Mouse (Mus musculus) layer of hippocampus, postnatal 36 days (tissue): ENCODE data around the gene Actl9. TPM values are rescaled to one million over a fixed set of nuclear protein-coding genes. Genes with fewer than 3 reads are reported as not detected.

Experiments
- DNase-seq, 2 experiments: peaks; one replicate each; pipeline ENCODE4 v3.0.0; 2022
- total RNA-seq, 2 experiments: library from RNA; stranded (reverse); gene quantifications; 2 replicates each; pipeline ENCODE4 v1.2.3; 2021

Gene Actl9
- total RNA-seq = not detected

DNA sequence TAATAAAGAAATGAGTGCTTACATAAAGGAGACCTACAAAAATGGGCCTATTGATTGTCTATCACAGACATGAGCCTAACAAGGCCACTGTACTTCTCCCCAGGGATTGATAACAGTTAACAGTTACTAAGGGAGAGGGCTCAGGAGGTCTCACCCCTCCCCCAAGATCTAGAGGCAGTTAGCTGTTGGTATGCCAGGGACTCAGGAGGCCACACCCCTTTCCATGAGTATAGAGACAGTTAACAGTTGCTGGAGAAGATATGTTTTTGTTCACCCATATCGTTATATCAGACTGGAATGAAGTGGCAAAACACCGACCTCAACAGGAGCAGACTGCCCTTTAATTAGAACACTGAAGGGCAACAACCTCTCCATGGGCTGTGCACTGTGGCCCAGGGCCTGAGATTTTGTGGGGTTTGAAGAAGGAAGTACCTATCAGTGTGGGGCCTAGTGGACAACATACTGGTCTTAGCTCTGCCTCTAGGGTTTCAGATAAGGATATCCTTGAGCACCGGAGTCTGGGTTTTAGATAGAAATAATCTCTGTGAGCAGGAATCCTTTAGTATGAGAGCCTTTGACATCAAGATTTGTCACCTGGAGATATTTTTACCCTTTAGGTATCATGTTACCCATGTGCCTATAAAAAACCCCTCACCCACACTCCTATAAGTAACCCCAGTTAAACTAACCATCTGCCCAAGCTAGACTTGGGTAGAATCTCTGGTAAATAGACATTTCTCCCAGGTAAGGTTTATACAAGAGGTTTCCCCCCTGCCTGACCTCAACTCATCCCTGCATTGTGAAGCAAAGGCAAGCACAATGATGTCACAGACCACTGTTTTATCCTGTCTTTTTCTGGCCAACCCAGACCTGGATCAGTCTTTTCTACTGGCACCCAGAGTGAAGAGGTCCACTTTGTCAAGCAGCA, at the start of gene Actl9:
TSS of gene Actl9 (plus strand) at position 878 of the 928 bp plus-strand sequence.
- DNase-seq = no peak

DNA sequence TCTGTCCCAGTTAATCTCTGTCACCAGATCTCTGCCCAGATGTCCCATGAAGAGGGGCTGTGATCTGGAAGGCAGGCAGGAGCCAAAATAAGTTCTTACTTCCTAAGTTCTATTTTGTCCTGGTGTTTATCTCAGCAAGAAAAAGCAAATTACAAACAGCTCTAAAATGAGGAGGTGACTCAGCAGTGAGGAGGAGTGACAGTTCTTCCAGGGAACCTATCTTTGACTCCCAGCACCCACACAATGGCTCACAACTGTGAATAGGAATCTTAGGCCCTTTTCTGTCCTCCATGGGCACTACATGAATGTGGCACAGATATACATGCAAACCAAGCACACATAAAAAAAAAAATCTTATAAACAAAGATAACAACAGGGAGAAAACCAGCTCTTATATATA, 47.0 kb upstream of the Actl9 start:
- no peak for DNase-seq

DNA sequence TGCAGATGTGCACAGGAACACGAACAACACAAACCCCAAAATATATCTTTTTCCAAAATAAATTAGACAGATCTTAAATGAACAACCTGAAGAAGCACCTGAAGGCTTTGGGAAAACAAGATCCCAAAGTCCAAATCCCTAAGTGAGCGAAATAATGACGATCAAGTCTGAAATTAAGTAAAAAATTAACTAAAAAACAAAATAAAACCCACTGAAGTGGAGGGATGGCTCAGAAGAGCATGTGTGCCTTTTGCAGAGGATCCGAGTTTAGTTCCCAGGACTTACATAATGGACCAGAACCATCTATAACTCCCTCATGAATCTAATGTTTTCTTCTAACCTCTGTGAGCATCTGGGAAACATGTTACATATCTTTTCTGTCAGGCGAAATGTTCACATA, 40.4 kb upstream of the Actl9 start:
- DNase-seq = no peak

DNA sequence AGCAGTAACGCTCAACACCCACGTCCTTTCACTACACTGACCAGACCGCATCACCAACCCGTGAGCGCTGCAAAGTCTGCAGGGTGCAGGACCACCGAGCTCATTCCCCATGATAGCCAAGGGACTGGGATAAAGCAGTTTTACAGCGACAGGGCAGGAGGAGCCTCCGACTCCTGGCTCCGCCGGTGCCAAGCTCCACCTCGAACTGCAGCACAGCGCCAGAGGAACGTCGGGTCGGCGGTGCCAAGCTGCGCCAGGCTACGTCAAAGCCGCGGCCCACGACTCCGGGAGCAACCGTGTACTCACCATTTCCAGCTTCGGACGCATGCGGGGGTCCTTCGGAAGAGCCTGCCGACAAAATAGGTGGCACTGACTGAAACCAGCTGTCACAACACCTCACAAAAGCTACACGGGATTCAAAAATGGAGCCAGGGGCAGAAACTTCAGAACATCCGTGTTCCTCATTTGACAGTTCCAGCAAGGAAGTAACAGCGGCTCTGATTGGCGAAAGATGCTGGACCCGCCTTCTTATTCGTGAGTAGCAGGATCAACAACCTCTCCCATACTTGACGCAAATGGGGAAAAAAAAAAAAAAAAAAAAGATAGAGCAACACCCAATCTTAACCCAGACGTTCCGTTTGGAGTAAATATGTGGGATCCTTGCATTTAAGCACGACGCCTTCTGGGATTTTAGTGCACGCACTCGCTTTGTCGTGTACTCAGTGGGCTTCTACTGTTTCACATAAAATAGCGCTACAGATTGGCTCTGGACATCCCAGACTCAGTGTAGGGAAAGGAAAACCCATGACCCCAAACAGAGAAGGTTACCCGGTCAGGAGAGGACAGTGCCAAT, 38.3 kb upstream of the Actl9 start, which contains the start of gene Zfp101:
TSS of gene Zfp101 (minus strand) at position 460 of the 853 bp plus-strand sequence.
- DNase-seq = peak; percentile 87

DNA sequence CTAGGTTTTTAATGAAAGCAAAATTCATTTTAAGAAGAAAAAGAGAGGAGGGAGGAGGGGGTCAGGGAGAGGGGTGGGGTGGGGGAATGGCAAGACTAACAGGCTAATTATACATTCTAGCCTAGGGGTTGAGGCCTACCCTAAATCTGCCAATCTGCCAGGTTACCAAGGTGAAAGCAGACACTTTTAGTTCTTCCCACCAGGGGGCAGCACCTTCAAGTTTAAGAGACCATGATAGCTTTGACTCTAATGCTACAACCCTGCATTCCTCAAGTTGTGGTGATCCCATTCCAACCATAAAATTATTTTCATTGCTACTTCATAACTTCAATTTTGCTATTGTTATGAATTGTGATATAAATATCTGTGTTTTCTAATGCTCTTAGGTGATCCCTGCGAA, 6.5 kb downstream of the Actl9 start:
- DNase-seq = peak; percentile 43 to 56

DNA sequence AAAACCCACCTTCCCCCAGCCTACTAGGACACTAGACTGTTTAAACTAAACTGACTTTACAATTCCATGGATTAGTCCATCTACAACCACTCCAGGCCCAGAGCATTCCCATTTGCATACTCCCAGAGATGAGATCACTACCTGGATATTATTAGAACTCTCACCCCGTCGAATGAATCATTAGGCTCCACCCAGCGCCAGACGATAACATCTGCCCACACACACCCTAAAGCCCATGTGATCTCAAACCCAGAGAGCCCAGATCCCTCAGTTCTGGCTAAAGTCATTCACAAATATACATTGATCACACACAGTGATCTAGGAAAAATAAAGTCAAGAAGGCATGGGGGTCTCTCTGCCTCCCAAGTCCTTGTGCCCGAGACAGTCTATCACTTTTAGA, 7.2 kb downstream of the Actl9 start:
- DNase-seq = no peak

DNA sequence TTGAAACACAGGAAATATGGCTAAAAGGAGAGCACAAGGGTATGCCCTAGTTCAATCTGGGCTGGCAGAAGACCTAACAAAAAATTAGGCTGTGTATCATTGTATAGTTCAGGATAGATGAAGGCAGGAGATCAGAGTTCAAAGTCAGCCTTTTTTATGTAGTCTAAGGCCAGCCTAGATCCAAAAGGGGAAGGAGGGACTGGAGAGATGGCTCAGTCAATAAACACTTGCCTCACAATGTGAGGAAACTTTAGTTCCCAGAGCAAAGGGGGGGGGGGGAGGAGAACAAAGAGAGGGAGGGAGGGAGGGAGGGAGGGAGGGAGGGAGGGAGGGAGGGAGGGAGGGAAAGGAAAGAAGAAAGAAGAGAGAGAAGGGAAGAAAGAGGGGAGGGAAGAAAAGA, 8.5 kb downstream of the Actl9 start:
- DNase-seq = no peak

DNA sequence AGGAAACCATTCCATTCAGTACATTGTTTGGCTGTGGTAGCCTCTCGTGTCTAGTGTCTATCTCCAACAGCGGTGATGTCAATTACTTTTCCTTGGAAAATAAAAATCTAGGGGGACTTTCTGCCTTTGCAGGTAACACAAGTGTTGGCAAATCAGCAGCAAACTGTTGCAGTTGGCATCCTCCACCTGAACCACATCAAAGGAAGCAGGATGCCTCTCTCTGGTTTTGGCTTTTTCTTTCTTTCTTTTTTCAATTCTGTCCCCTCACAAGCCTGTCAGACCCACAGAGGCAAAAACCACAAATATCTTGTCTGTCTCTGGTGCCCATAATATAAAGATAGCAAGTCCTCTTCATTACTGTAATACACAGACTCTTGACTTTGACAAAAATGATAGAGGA, 23.9 kb downstream of the Actl9 start:
- DNase-seq = no peak

DNA sequence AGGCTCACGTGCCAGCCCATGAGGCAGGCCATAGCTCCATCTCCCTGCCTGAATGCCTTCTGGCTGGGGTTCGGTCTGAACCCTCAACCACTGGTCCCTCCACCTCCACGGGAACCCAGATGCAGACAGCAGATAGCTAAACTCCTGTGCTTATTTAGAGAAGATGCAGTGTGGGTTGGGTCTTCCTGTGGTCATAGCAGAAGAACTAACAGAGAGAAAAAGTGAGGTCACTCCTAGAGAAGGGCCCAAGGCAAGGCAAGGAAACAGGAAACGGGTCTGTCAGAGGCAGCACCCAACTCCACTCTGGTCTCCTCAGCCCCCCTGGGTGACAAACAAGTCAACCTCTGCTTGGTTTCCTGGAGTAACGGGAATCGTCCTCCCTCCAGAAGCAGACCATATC, 38.5 kb downstream of the Actl9 start:
- no peak for DNase-seq

Other genes starting within 250 kb of the Actl9 start
- gene Olfr239, start 241.6 kb upstream of the Actl9 start, total RNA-seq = not detected
- 1 to 10 TPM; 1.0 to 1.3 TPM for gene Olfr1564, start 211.2 kb upstream of the Actl9 start, total RNA-seq
- gene Zfp955a, start 177.8 kb upstream of the Actl9 start, total RNA-seq = 10 to 100 TPM; 12.3 to 12.8 TPM
- gene Olfr63, start 168.2 kb upstream of the Actl9 start, total RNA-seq = not detected
- gene Zfp955b, start 143.4 kb upstream of the Actl9 start, total RNA-seq = 10 to 100 TPM; 31.6 to 32.6 TPM
- gene Zfp81, start 74.0 kb upstream of the Actl9 start, total RNA-seq = 10 to 100 TPM; 22.1 to 24.1 TPM
- 10 to 100 TPM; 11.6 to 12.5 TPM for gene Zfp101, start 38.3 kb upstream of the Actl9 start, total RNA-seq
- 10 to 100 TPM; 25.3 to 36.6 TPM for gene Adamts10, start 91.3 kb downstream of the Actl9 start, total RNA-seq
- 1 to 10 TPM; 1.4 to 1.8 TPM for gene Myo1f, start 122.8 kb downstream of the Actl9 start, total RNA-seq
- gene Zfp414, start 196.2 kb downstream of the Actl9 start, total RNA-seq = 10 to 100 TPM; 46.2 to 46.7 TPM
- gene Pram1, start 205.2 kb downstream of the Actl9 start, total RNA-seq = under 1 TPM in 1 of 2 experiments, not detected in 1; 0.50 TPM